Mouse (Mus musculus): Measurements from ENCODE around the gene Nkain2.
"Not testable (repeated sequence)": the region's sequence is repeated elsewhere in the genome, so short reads cannot be mapped to it uniquely, and the experiment has no call there.

The Nkain2 gene

GRCm38 (mm10) chr10:32091354-32091753 is 798.9 kb downstream of the Nkain2 start:
- in situ Hi-C loops (cut with MboI; ENCODE audit: unreplicated experiment in 2 of 2), result no loop called here

- in situ Hi-C loops (cut with MboI; ENCODE audit: unreplicated experiment in 2 of 2), result no loop called here
Observed at GRCm38 (mm10) chr10:32060396-32060795, 829.9 kb downstream of the Nkain2 start.

- in situ Hi-C loops (cut with MboI; ENCODE audit: unreplicated experiment in 2 of 2), result no loop called here
Observed at GRCm38 (mm10) chr10:32058251-32058650, 832.0 kb downstream of the Nkain2 start.

GRCm38 (mm10) chr10:32052546-32053295 is 837.5 kb downstream of the Nkain2 start:
- in situ Hi-C loops (cut with MboI; ENCODE audit: unreplicated experiment in 2 of 2), result no loop called here

GRCm38 (mm10) chr10:32052045-32052444 is 838.2 kb downstream of the Nkain2 start:
- in situ Hi-C loops (cut with MboI; ENCODE audit: unreplicated experiment in 2 of 2), result no loop called here

- in situ Hi-C loops (cut with MboI; ENCODE audit: unreplicated experiment in 2 of 2), result no loop called here
Observed at GRCm38 (mm10) chr10:32029996-32030395, 860.3 kb downstream of the Nkain2 start.

GRCm38 (mm10) chr10:32018385-32018784 is 871.9 kb downstream of the Nkain2 start:
- in situ Hi-C loops (cut with MboI; ENCODE audit: unreplicated experiment in 2 of 2), result no loop called here

GRCm38 (mm10) chr10:32001216-32001753 is 889.0 kb downstream of the Nkain2 start:
- in situ Hi-C loops (cut with MboI; ENCODE audit: unreplicated experiment in 2 of 2), result no loop called here

GRCm38 (mm10) chr10:31993205-31993604 is 897.1 kb downstream of the Nkain2 start:
- in situ Hi-C loops (cut with MboI; ENCODE audit: unreplicated experiment in 2 of 2), result no loop called here

- in situ Hi-C loops (cut with MboI; ENCODE audit: unreplicated experiment in 2 of 2), result no loop called here
Observed at GRCm38 (mm10) chr10:31978387-31978786, 911.9 kb downstream of the Nkain2 start.

GRCm38 (mm10) chr10:31947178-31947726 is 943.0 kb downstream of the Nkain2 start:
- in situ Hi-C loops (cut with MboI; ENCODE audit: unreplicated experiment in 2 of 2), result no loop called here

GRCm38 (mm10) chr10:31931961-31932360 is 958.3 kb downstream of the Nkain2 start:
- in situ Hi-C loops (cut with MboI; ENCODE audit: unreplicated experiment in 2 of 2), result no loop called here

- in situ Hi-C loops (cut with MboI; ENCODE audit: unreplicated experiment in 2 of 2), result no loop called here
Observed at GRCm38 (mm10) chr10:31927657-31928056, 962.6 kb downstream of the Nkain2 start.

GRCm38 (mm10) chr10:31920901-31921300 is 969.4 kb downstream of the Nkain2 start:
- in situ Hi-C loops (cut with MboI; ENCODE audit: unreplicated experiment in 2 of 2), result not testable (repeated sequence)

- in situ Hi-C loops (cut with MboI; ENCODE audit: unreplicated experiment in 2 of 2), result no loop called here
Observed at GRCm38 (mm10) chr10:31907488-31907887, 982.8 kb downstream of the Nkain2 start.

- in situ Hi-C loops (cut with MboI; ENCODE audit: unreplicated experiment in 2 of 2), result no loop called here
Observed at GRCm38 (mm10) chr10:31899501-31899900, 990.8 kb downstream of the Nkain2 start.

- in situ Hi-C loops (cut with MboI; ENCODE audit: unreplicated experiment in 2 of 2), result no loop called here
Observed at GRCm38 (mm10) chr10:31873323-31873895, 1016.9 kb downstream of the Nkain2 start.

GRCm38 (mm10) chr10:31868275-31868674 is 1022.0 kb downstream of the Nkain2 start:
- in situ Hi-C loops (cut with MboI; ENCODE audit: unreplicated experiment in 2 of 2), result no loop called here

GRCm38 (mm10) chr10:31827041-31827440 is 1063.2 kb downstream of the Nkain2 start:
- in situ Hi-C loops (cut with MboI; ENCODE audit: unreplicated experiment in 2 of 2), result no loop called here

GRCm38 (mm10) chr10:31812543-31812942 is 1077.7 kb downstream of the Nkain2 start:
- in situ Hi-C loops (cut with MboI; ENCODE audit: unreplicated experiment in 2 of 2), result no loop called here

- in situ Hi-C loops (cut with MboI; ENCODE audit: unreplicated experiment in 2 of 2), result no loop called here
Observed at GRCm38 (mm10) chr10:31742443-31743057, 1147.7 kb downstream of the Nkain2 start.

All from v-Abl transformed pro-B cells (cell line).